Mouse (Mus musculus): ENCODE measurements around the gene Plac9a.

- peak; percentile 18; the same call in 1 of the 2 replicates for TF ChIP-seq POLR2A (IDR thresholded peaks at IDR 0.05; ENCODE audit: low read depth, low read length)
- TF ChIP-seq CTCF (IDR thresholded peaks at IDR 0.05; ENCODE audit: extremely low read depth, insufficient read depth, insufficient read length, insufficient replicate concordance), result no peak
These were observed 60.8 kb downstream of the Plac9a start, which contains the start of gene Anxa11 for GRCm38 (mm10) chr14:25841991-25842687.

All from spleen, adult 2 months (tissue).